Comparison of ENCODE assay signal across 8 mouse cellular contexts in the genomic region with DNA sequence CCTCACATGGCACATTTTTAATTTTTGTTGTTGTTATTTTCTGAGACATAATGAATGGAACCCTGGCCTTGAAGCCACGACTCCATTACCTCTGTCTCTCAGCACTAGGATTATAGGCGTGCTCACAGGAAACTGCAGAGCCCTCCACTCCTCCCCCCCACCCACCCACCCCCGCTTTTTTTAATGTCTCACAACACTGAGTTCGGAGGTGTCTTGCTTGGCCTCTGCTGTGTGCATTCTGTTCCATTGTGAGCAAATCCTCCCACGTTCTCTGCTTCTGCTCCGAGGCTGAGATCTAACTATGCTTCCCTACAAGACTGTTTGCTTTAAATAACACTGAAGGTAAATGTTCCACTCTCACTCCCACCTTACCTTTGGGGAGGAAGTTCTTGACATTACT. TPM values are rescaled to one million over a fixed set of nuclear protein-coding genes. Genes with fewer than 3 reads are reported as not detected.
DNase-seq lines count a peak whose midpoint lies in the region; ATAC-seq and TF ChIP-seq lines count a peak whose summit lies in the region.

No protein-coding gene starts in this region.

- H3K36me3 ChIP-seq in intestine, postnatal 0 days (ENCODE audit: control insufficient read depth, insufficient read depth) = peaks cover 22% of the 10 kb centered on the region
- peaks cover 21% of the 10 kb centered on the region for H3K36me3 ChIP-seq in myocyte (ENCODE audit: control insufficient read depth, insufficient read depth)

- no peaks in the 10 kb centered on the region for H3K9me3 ChIP-seq in intestine, postnatal 0 days (ENCODE audit: control insufficient read depth)

- H3ac ChIP-seq in myocyte (ENCODE audit: control insufficient read depth, insufficient read length) = peak overlapping the region; percentile 43

- DNase-seq in cerebellum, adult 9-10 months = peak; percentile 22
- no peak for DNase-seq in cerebellum, postnatal 14 days
- DNase-seq in right cerebral cortex, adult 2 months (ENCODE audit: low spot score in 2 of 2) = peak; percentile 15 to 36
- DNase-seq in right cerebral cortex, postnatal 4 days = no peak
- no peak for DNase-seq in spleen, postnatal 14 days (ENCODE audit: low spot score in 2 of 2)
- DNase-seq in testis, postnatal 14 days (ENCODE audit: low spot score) = no peak

- H3K4me2 ChIP-seq in intestine, postnatal 0 days (replicated peaks; ENCODE audit: low read depth) = peak overlapping the region; percentile 73
- peak overlapping the region; percentile 80 for H3K4me2 ChIP-seq in myocyte (ENCODE audit: low read depth)

- peak overlapping the region; percentile 92 for H3K9ac ChIP-seq in intestine, postnatal 0 days (ENCODE audit: low read depth, low read length)

- H3K4me1 ChIP-seq in intestine, postnatal 0 days (replicated peaks; ENCODE audit: control insufficient read depth, insufficient read depth, low read length) = no peaks in the 10 kb centered on the region

- TF ChIP-seq CTCF in intestine, postnatal 0 days (IDR thresholded peaks at IDR 0.05; ENCODE audit: low read depth) = no peak

- no peaks in the 10 kb centered on the region for H3K27me3 ChIP-seq in intestine, postnatal 0 days (replicated peaks; ENCODE audit: control insufficient read depth, insufficient read depth, low read length)
- no peaks in the 10 kb centered on the region for H3K27me3 ChIP-seq in myocyte (ENCODE audit: control insufficient read depth, insufficient read depth, insufficient read length)

- H3K4me3 ChIP-seq in intestine, postnatal 0 days (ENCODE audit: low read depth, low read length) = peak overlapping the region; percentile 80
- peak overlapping the region; percentile 57 for H3K4me3 ChIP-seq in myocyte

- no peak for ATAC-seq in intestine, postnatal 0 days

- WGBS in intestine, postnatal 0 days = 55% methylated on average over 6 of the region's 6 CpGs

- peaks cover 35% of the 10 kb centered on the region for H3K79me2 ChIP-seq in myocyte (ENCODE audit: control insufficient read depth, insufficient read depth)

- no peak overlapping the region for H3K27ac ChIP-seq in intestine, postnatal 0 days (ENCODE audit: low read depth, low read length)

- no peak for TF ChIP-seq POLR2A in myocyte (IDR thresholded peaks at IDR 0.05; ENCODE audit: insufficient read length, low read depth)

TF ChIP-seq in myocyte, 11 proteins besides CTCF, POLR2A, EP300 and RAD21:
- TF ChIP-seq SRF (IDR thresholded peaks at IDR 0.05; ENCODE audit: control insufficient read depth, insufficient read length, low read depth) = no peak
- no peak for TF ChIP-seq TCF12 (IDR thresholded peaks at IDR 0.05; ENCODE audit: insufficient read depth, poor library complexity, severe bottlenecking)

RNA-seq across cellular contexts. Expression of gene Zfp330, which starts 0.5 kb away (rescaled TPM):
- 31.9 and 33.1 TPM in 2 replicates for polyA plus RNA-seq in intestine, postnatal 0 days (2015; fragmentation: Nextera tagmentation; extraction: Ambion mirVana)
- 31.4 TPM for polyA plus RNA-seq in myocyte (2012; fragmentation: generic; extraction: Trizol)

Comparison
In these comparisons a context has a peak if more than half of its experiments do, and no peak if none do; other contexts are left out.
1. DNase-seq: peak in cerebellum, adult 9-10 months (single experiment) and right cerebral cortex, adult 2 months (2 of 2); none in cerebellum, postnatal 14 days (0 of 2), right cerebral cortex, postnatal 4 days (single experiment), spleen, postnatal 14 days (0 of 2) and testis, postnatal 14 days (single experiment).